Mouse (Mus musculus) spleen, adult 2 months (tissue): ENCODE measurements around the gene Ip6k1. TPM values are rescaled to one million over a fixed set of nuclear protein-coding genes. Genes with fewer than 3 reads are reported as not detected.

Source experiments
- DNase-seq, 2 experiments: peaks; one replicate each; pipeline versions ENCODE4 v3.0.0 to v3.0.0-alpha.2; 2012 to 2021; ENCODE audit warnings: low spot score in 2 of 2, low read depth in 1 of 2
- H3K27ac ChIP-seq: fragments of 200-500 bp; 2 replicates; pipeline ENCODE4 v1.5.1; 2012; ENCODE audit warnings: low read length, inconsistent platforms; ENCODE audit not compliant: insufficient read depth
- H3K27me3 ChIP-seq: fragments of 200-500 bp; 2 replicates; pipeline ENCODE4 v1.6.1; 2012; ENCODE audit warnings: mild to moderate bottlenecking, moderate library complexity, low read length, inconsistent platforms; ENCODE audit not compliant: control insufficient read depth, insufficient read depth
- H3K36me3 ChIP-seq: fragments of 200-500 bp; 2 replicates; pipeline ENCODE4 v1.6.1; 2012; ENCODE audit warnings: mild to moderate bottlenecking, low read length, inconsistent platforms; ENCODE audit not compliant: control insufficient read depth, insufficient read depth
- H3K4me1 ChIP-seq: fragments of 200-500 bp; 2 replicates; pipeline ENCODE4 v1.6.1; 2011; ENCODE audit warnings: inconsistent platforms; ENCODE audit not compliant: control insufficient read depth, insufficient read depth, insufficient read length
- H3K4me3 ChIP-seq: fragments of 200-500 bp; 2 replicates; pipeline ENCODE4 v1.5.1; 2011; ENCODE audit warnings: mild to moderate bottlenecking, inconsistent platforms; ENCODE audit not compliant: insufficient read depth, insufficient read length; ENCODE audit errors: extremely low read depth
- CTCF ChIP-seq: fragments of 200-500 bp; IDR thresholded peaks from 2 replicates; pipeline ENCODE4 v1.5.1; 2011; ENCODE audit warnings: mild to moderate bottlenecking, inconsistent platforms; ENCODE audit not compliant: insufficient read depth, insufficient read length, insufficient replicate concordance; ENCODE audit errors: extremely low read depth
- POLR2A ChIP-seq: fragments of 200-500 bp; IDR thresholded peaks from 2 replicates; pipeline ENCODE4 v1.6.1; 2011; ENCODE audit warnings: low read depth, low read length, inconsistent platforms
- WGBS: fragments of 180-500 bp; shearing (Covaris S2); methylation state at CpG from one replicate; pipeline ENCODE4 v1.1.7; 2018; 5-methylcytosine and 5-hydroxymethylcytosine counted together
- polyA plus RNA-seq: library from polyadenylated mRNA; depleted of rRNA; stranded (reverse); fragments of >200 nt; gene quantifications from 2 replicates; pipeline ENCODE4 v1.2.3, GENCODE M21; 2012

The Ip6k1 gene
- polyA plus RNA-seq, 1 experiment: 118 TPM

- H3K4me3 ChIP-seq: no peak overlapping the region
- no peaks in the 10 kb centered on the region for H3K27me3 ChIP-seq
- H3K4me1 ChIP-seq: peaks cover 22% of the 10 kb centered on the region
- no peak for DNase-seq
- 59% methylated on average over 3 of the region's 3 CpGs for WGBS
- H3K36me3 ChIP-seq: 0 out of 2 replicates have a peak, but pooled peaks cover 1% of the 10 kb centered on the region
- no peak overlapping the region for H3K27ac ChIP-seq
- TF ChIP-seq POLR2A: no peak
- no peak for TF ChIP-seq CTCF
These were observed 14.4 kb upstream of the Ip6k1 start for GRCm38 (mm10) chr9:107987950-107988349.

- no peak for TF ChIP-seq CTCF
- no peak for TF ChIP-seq POLR2A
- H3K36me3 ChIP-seq: no peaks in the 10 kb centered on the region
- H3K4me3 ChIP-seq: no peak within 1 kb of the TSS
- WGBS: 86% methylated on average over 2 of the region's 2 CpGs
- no peaks in the 10 kb centered on the region for H3K27me3 ChIP-seq
- no peaks in the 10 kb centered on the region for H3K4me1 ChIP-seq
- no peak within 1 kb of the TSS for H3K27ac ChIP-seq
- DNase-seq: no peak
These were observed 10.1 kb upstream of the Ip6k1 start, which contains the start of gene Cdhr4 for GRCm38 (mm10) chr9:107992197-107992596. Gene Cdhr4, plus strand, starts transcription at chr9:107992497.

GRCm38 (mm10) chr9:107993013-107993412 lies 9.3 kb upstream of the Ip6k1 start:
- Histone ChIP-seq H3K36me3 (no peaks in the 10 kb centered on the region), H3K4me1 (no peaks in the 10 kb centered on the region), H3K27ac (no peak overlapping the region), H3K27me3 (no peaks in the 10 kb centered on the region), H3K4me3 (no peak overlapping the region)
- TF ChIP-seq CTCF: no peak
- TF ChIP-seq POLR2A: no peak
- DNase-seq: no peak
- WGBS: 64% methylated on average over 11 of the region's 11 CpGs

GRCm38 (mm10) chr9:107994464-107994863 lies 7.8 kb upstream of the Ip6k1 start:
- WGBS: 8% methylated on average over 2 of the region's 2 CpGs
- no peak for DNase-seq
- H3K4me3 ChIP-seq: no peak overlapping the region
- TF ChIP-seq CTCF: no peak
- no peaks in the 10 kb centered on the region for H3K36me3 ChIP-seq
- no peaks in the 10 kb centered on the region for H3K4me1 ChIP-seq
- H3K27me3 ChIP-seq: no peaks in the 10 kb centered on the region
- H3K27ac ChIP-seq: no peak overlapping the region

GRCm38 (mm10) chr9:107995513-107995912 lies 6.8 kb upstream of the Ip6k1 start:
- no peak for TF ChIP-seq POLR2A
- TF ChIP-seq CTCF: no peak
- H3K4me1 ChIP-seq: no peaks in the 10 kb centered on the region
- H3K27ac ChIP-seq: no peak overlapping the region
- 97% methylated on average over 21 of the region's 21 CpGs for WGBS
- no peak for DNase-seq
- H3K4me3 ChIP-seq: no peak overlapping the region
- H3K36me3 ChIP-seq: no peaks in the 10 kb centered on the region
- no peaks in the 10 kb centered on the region for H3K27me3 ChIP-seq

GRCm38 (mm10) chr9:107996049-107996448 lies 6.3 kb upstream of the Ip6k1 start, which contains the start of gene Gm20662:
Gene Gm20662, plus strand, starts transcription at chr9:107996349.
- H3K27ac ChIP-seq: no peak within 1 kb of the TSS
- no peaks in the 10 kb centered on the region for H3K4me1 ChIP-seq
- no peaks in the 10 kb centered on the region for H3K27me3 ChIP-seq
- no peak for TF ChIP-seq POLR2A
- TF ChIP-seq CTCF: no peak
- no peak for DNase-seq
- WGBS: 92% methylated on average over 5 of the region's 5 CpGs
- no peak within 1 kb of the TSS for H3K4me3 ChIP-seq
- no peaks in the 10 kb centered on the region for H3K36me3 ChIP-seq

- WGBS: under 1% methylated on average over 50 of the region's 50 CpGs
- no peaks in the 10 kb centered on the region for H3K36me3 ChIP-seq
- peak in 1 of 2 experiments; percentile 29 for DNase-seq
- H3K27me3 ChIP-seq: no peaks in the 10 kb centered on the region
- TF ChIP-seq CTCF (no peak), POLR2A (no peak)
- H3K27ac ChIP-seq: peak overlapping the region; percentile 79
- H3K4me1 ChIP-seq: peaks cover 5% of the 10 kb centered on the region; the same call in 1 of the 2 replicates
- H3K4me3 ChIP-seq: peak overlapping the region; percentile 81
These were observed 653 bp downstream of the Ip6k1 start for GRCm38 (mm10) chr9:108002778-108003530.

GRCm38 (mm10) chr9:108003531-108003890 lies 1.2 kb downstream of the Ip6k1 start:
- WGBS: 4% methylated on average over 8 of the region's 8 CpGs
- DNase-seq: no peak
- Histone ChIP-seq H3K27ac (peak overlapping the region; percentile 2; the same call in 1 of the 2 replicates), H3K4me1 (peaks cover 5% of the 10 kb centered on the region; the same call in 1 of the 2 replicates), H3K4me3 (peak overlapping the region; percentile 81), H3K27me3 (no peaks in the 10 kb centered on the region), H3K36me3 (no peaks in the 10 kb centered on the region; the same call in 1 of the 2 replicates)
- no peak for TF ChIP-seq POLR2A
- no peak for TF ChIP-seq CTCF
